Mouse (Mus musculus) left cerebral cortex, adult 2 months (tissue): ENCODE results near the gene Degs2. TPM values are rescaled to one million over a fixed set of nuclear protein-coding genes. Genes with fewer than 3 reads are reported as not detected.

Experiments
- DNase-seq, 2 experiments: peaks; one replicate each; pipeline ENCODE4 v3.0.0; 2021 to 2022; ENCODE audit warnings: low spot score in 2 of 2, mixed read lengths in 1 of 2; ENCODE audit errors: extremely low spot score in 1 of 2
- H3K27ac ChIP-seq: fragments of 200-600 bp; 2 replicates; pipeline ENCODE4 v1.8.1; 2022
- H3K4me3 ChIP-seq: fragments of 200-600 bp; 2 replicates; pipeline ENCODE4 v1.8.1; 2022
- CTCF ChIP-seq: fragments of 200-600 bp; IDR thresholded peaks from 2 replicates; pipeline ENCODE4 v1.8.1; 2022; ENCODE audit warnings: antibody characterized with exemption, mild to moderate bottlenecking, moderate library complexity
- intact Hi-C: fragments of 180-260 bp; cut with DNase I; formaldehyde crosslinking; loops from one replicate; pipeline ENCODE4 v1.15.1; 2025
- microRNA-seq, 2 experiments: library from miRNA; unstranded; fragments of <30 nt; microRNA quantifications; one replicate each; pipeline ENCODE4 v1.2.0; 2021
- total RNA-seq, 2 experiments: library from RNA; stranded (reverse); gene quantifications; 2 replicates each; pipeline ENCODE4 v1.2.3; 2021

Gene Degs2
- total RNA-seq, 2 experiments from 2014 or later, result 4.8 to 5.5 TPM

DNA sequence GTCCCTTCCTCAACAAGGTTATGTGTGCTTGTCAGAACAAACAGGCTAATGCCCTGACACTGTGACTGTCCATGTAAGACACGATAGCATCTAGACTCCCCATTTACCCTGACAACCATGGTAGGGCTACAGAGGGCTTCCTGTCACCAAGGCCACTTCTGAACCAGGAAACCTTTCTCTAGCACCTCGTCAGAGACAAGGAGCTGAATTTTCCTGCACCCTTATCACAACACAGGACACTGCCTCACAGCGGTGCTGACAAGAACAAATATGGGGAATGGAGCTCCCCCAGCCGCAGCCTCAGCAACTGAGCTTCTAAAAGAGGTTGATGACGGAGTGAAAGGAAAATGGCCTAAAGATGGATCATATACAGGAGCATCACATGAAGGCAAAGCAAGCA lies 64.7 kb downstream of the Degs2 start:
- H3K27ac ChIP-seq, result no peak overlapping the region; the same call in 1 of the 2 replicates
- DNase-seq, result no peak
- intact Hi-C loops, result no loop called here
- TF ChIP-seq CTCF, result no peak
- H3K4me3 ChIP-seq, result no peak overlapping the region

DNA sequence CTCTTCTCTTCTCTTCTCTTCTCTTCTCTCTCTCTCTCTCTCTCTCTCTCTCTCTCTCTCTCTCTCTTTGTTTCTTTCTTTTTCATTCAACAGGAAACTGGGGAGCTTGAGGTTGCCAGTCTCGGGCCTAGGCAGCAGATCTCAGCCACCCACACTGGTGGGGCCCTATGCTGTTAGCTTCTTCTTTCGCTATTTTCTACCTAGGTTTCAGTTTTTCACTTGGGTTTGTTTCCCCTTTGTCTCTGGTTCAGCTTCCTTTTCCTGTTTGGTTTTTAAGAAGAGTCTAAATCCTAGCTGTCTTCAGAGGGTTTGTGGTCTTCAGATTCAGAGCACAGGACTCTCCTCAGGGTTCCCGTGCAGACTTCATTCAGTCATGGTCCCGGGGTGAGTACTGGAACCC lies 66.6 kb downstream of the Degs2 start:
- no peak overlapping the region for H3K4me3 ChIP-seq
- intact Hi-C loops, result no loop called here
- H3K27ac ChIP-seq, result no peak overlapping the region
- no peak for DNase-seq
- TF ChIP-seq CTCF, result no peak

- intact Hi-C loops, result no loop called here
- H3K4me3 ChIP-seq, result no peak overlapping the region
- no peak for TF ChIP-seq CTCF
- no peak overlapping the region for H3K27ac ChIP-seq
- no peak for DNase-seq
These were observed 68.1 kb downstream of the Degs2 start for GRCm38 (mm10) chr12:108634031-108634430.

- intact Hi-C loops, result no loop called here
- Histone ChIP-seq H3K27ac (no peak overlapping the region), H3K4me3 (no peak overlapping the region)
- DNase-seq, result no peak
- TF ChIP-seq CTCF, result no peak
These were observed 69.6 kb downstream of the Degs2 start for GRCm38 (mm10) chr12:108632501-108632900.

DNA sequence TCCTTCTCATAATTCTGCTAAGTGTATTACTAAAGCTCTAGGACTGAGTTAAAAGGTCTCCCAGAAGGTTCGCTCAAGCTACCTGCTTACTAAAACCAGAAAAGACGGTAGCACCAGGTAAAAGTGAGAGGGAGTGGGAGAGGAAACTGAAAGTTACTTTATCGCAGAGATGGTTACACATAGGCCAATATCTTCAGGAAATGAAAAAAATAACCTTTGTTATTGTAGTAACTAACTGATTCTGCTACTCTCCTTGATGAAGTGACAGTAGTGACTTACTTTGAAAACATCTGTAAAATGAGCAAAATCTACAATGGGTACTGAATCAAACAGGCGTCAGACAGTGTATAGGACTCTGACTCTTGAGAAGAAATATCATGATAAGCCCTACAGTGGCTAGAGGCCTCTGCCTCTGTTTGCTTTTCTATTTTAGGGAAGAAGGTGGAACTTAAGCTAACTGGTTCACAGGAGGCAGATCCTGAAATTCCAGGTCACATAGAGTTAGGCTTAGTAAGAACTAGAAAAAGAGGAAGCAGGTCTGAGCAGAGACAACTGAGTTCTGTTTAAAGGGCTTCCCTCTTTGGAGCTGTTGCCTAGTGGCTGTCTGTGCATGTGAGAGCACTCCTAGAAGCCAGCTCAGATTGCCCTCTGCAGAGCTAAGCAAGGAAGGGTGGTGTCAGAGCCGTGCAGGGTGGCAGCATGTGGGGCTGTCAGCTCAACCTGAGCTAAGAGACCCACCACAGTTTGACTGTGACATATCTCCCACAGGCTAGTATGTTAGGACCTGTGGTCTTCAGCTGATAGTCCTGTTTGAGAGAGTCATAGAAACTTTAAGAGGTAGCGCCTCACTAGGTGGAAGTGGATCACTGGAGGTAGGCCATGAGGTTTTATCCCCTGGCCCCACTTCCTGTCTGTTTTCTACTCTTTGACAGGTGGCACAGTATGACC lies 71.1 kb downstream of the Degs2 start:
- H3K27ac ChIP-seq, result no peak overlapping the region
- DNase-seq, result no peak
- intact Hi-C loops, result no loop called here

GRCm38 (mm10) chr12:108629556-108629955 lies 72.6 kb downstream of the Degs2 start:
- intact Hi-C loops, result no loop called here
- TF ChIP-seq CTCF, result no peak
- no peak overlapping the region for H3K27ac ChIP-seq
- DNase-seq, result no peak
- H3K4me3 ChIP-seq, result no peak overlapping the region

More for the DNA sequence above, 71.1 kb downstream of the Degs2 start:
- H3K4me3 ChIP-seq, result no peak overlapping the region
- TF ChIP-seq CTCF, result no peak

Small RNA genes within 50 kb of the gene (microRNA-seq; reads per million reads assigned to microRNA genes)
- gene Gm23872, result 0 reads per million in 2 experiments
- gene Mir342, result 3,566 to 4,802 reads per million in 2 experiments

Other genes starting within 250 kb of the Degs2 start
- 100 to 1,000 TPM; 242 to 249 TPM for gene Evl, start 147.6 kb downstream of the Degs2 start, total RNA-seq
- 10 to 100 TPM; 51.1 to 51.9 TPM for gene Yy1, start 90.7 kb upstream of the Degs2 start, total RNA-seq
- gene Slc25a29, start 133.6 kb upstream of the Degs2 start, total RNA-seq, result 10 to 100 TPM; 11.2 to 16.6 TPM
- gene Slc25a47, start 133.7 kb upstream of the Degs2 start, total RNA-seq, result 10 to 100 TPM in 1 of 2 experiments, 1 to 10 TPM in 1; 9.1 to 11.9 TPM
- 10 to 100 TPM; 10.2 to 13.4 TPM for gene Wdr25, start 191.3 kb upstream of the Degs2 start, total RNA-seq
- gene Wars, start 191.9 kb upstream of the Degs2 start, total RNA-seq, result 10 to 100 TPM; 84.8 to 86.0 TPM